Mouse (Mus musculus) forebrain, embryonic 15.5 days (tissue): ENCODE measurements around the gene Tmem110. TPM values are rescaled to one million over a fixed set of nuclear protein-coding genes. Genes with fewer than 3 reads are reported as not detected.

ENCODE experiments used
- ATAC-seq: fragments of 200-750 bp; cut with Nextera tagmentation; replicated peaks from 2 replicates; pipeline ENCODE4 v1.8.0; 2017; ENCODE audit warnings: mild to moderate bottlenecking, moderate TSS enrichment, moderate library complexity
- H3K27ac ChIP-seq: fragments of 300-500 bp; sonication (generic); replicated peaks from 2 replicates; pipeline ENCODE4 v1.5.1; 2015; ENCODE audit warnings: mild to moderate bottlenecking, inconsistent platforms
- H3K27me3 ChIP-seq: fragments of 300-500 bp; sonication (generic); 2 replicates; pipeline ENCODE4 v1.6.1; 2015; ENCODE audit warnings: inconsistent platforms
- H3K36me3 ChIP-seq: fragments of 300-500 bp; sonication (generic); 2 replicates; pipeline ENCODE4 v1.6.1; 2015; ENCODE audit warnings: mild to moderate bottlenecking, inconsistent platforms
- H3K4me1 ChIP-seq: fragments of 300-500 bp; sonication (generic); 2 replicates; pipeline ENCODE4 v1.6.1; 2015; ENCODE audit warnings: inconsistent platforms
- H3K4me2 ChIP-seq: fragments of 300-500 bp; sonication (generic); replicated peaks from 2 replicates; pipeline ENCODE4 v1.6.1; 2015; ENCODE audit warnings: mild to moderate bottlenecking, inconsistent platforms
- H3K4me3 ChIP-seq: fragments of 300-500 bp; sonication (generic); 2 replicates; pipeline ENCODE4 v1.5.1; 2015; ENCODE audit warnings: mild to moderate bottlenecking, inconsistent platforms
- H3K9ac ChIP-seq: fragments of 300-500 bp; sonication (generic); replicated peaks from 2 replicates; pipeline ENCODE4 v1.6.1; 2015; ENCODE audit warnings: mild to moderate bottlenecking, inconsistent platforms
- H3K9me3 ChIP-seq: fragments of 300-500 bp; sonication (generic); 2 replicates; pipeline ENCODE4 v1.6.1; 2016; ENCODE audit warnings: inconsistent platforms
- WGBS: fragments of 180-500 bp; shearing (Covaris S2); methylation state at CpG from one replicate; pipeline ENCODE4 v1.1.7; 2015; ENCODE audit warnings: mixed read lengths; 5-methylcytosine and 5-hydroxymethylcytosine counted together
- polyA plus RNA-seq: library from polyadenylated mRNA; unstranded; fragments of >200 nt; fragmentation: Nextera tagmentation; extraction: Ambion mirVana; gene quantifications from 2 replicates; pipeline ENCODE4 v1.2.1, GENCODE M21; 2015

Tmem110 gene
- polyA plus RNA-seq, 1 experiment from 2014 or later: 18.0 TPM

DNA sequence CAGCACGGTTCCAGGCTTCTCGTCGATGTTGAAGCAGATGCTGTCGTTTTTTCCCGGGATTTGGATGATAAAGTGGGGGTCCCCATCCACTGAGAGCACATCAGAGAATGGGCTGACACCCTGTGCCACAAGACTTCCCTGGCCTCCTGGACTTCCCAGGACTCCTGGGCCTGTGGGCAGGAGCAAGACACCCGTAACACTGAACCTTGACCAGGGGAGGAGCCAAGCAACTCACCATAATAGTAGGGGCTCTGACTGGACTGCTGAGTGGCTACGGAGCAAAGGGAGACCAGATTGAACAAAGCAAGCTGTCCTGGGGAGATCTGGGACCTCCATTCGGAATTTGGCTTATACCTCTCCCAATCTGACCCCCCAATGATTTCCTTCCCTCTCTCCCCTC lies 87.3 kb downstream of the Tmem110 start:
- Histone ChIP-seq H3K27ac (no peak overlapping the region), H3K9ac (no peak overlapping the region), H3K4me1 (no peaks in the 10 kb centered on the region), H3K9me3 (no peaks in the 10 kb centered on the region), H3K4me3 (no peak overlapping the region), H3K36me3 (no peaks in the 10 kb centered on the region), H3K4me2 (no peak overlapping the region), H3K27me3 (no peaks in the 10 kb centered on the region)
- no peak for ATAC-seq
- WGBS: 84% methylated on average over 8 of the region's 8 CpGs

DNA sequence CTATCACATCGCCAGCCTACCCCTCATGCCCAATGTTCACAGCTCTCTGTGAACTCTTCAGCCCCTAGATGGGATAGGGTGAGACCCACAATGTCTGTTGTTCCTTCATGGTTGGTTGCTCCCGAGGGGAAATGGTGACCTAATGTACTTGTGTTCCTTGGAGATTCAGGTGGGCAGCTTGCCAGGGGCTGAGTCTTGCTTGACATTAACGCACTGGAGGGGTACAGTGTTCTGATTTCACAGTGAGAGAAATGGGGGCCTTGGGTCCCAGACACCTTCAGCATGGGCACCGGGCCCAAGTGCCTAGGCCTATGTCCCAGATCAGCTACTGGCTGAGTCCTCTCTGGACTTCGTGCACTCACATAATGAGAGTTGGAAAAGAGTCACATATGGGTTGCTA lies 88.0 kb downstream of the Tmem110 start:
- no peak for ATAC-seq
- no peak overlapping the region for H3K27ac ChIP-seq
- no peaks in the 10 kb centered on the region for H3K27me3 ChIP-seq
- no peak overlapping the region for H3K4me3 ChIP-seq
- H3K4me2 ChIP-seq: no peak overlapping the region
- H3K4me1 ChIP-seq: no peaks in the 10 kb centered on the region
- no peak overlapping the region for H3K9ac ChIP-seq
- no peaks in the 10 kb centered on the region for H3K9me3 ChIP-seq
- H3K36me3 ChIP-seq: no peaks in the 10 kb centered on the region
- 72% methylated on average over 5 of the region's 5 CpGs for WGBS

DNA sequence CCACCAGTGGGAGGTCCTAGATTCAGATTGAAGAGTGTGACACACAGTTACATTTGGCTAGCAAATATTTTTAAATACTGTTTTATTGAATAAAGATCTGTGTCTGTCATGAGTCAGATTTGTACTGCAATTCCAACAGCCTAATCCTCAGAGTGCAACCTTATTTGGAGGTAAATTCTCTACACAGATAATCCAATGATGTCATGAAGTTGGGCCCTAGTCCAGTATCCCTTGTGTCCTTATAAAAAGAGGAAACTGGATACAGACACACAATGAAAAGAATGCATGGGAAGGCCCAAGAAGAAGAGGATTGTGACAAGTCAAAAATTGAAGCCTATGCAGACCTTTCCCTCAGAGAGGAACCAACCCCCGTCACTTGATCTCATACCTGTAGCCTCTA lies 91.1 kb downstream of the Tmem110 start:
- ATAC-seq: no peak
- Histone ChIP-seq H3K4me1 (no peaks in the 10 kb centered on the region), H3K9ac (no peak overlapping the region), H3K4me3 (no peak overlapping the region), H3K36me3 (no peaks in the 10 kb centered on the region), H3K27me3 (no peaks in the 10 kb centered on the region), H3K4me2 (no peak overlapping the region), H3K9me3 (no peaks in the 10 kb centered on the region), H3K27ac (no peak overlapping the region)
- WGBS: 83% methylated on average over 1 of the region's 1 CpGs

DNA sequence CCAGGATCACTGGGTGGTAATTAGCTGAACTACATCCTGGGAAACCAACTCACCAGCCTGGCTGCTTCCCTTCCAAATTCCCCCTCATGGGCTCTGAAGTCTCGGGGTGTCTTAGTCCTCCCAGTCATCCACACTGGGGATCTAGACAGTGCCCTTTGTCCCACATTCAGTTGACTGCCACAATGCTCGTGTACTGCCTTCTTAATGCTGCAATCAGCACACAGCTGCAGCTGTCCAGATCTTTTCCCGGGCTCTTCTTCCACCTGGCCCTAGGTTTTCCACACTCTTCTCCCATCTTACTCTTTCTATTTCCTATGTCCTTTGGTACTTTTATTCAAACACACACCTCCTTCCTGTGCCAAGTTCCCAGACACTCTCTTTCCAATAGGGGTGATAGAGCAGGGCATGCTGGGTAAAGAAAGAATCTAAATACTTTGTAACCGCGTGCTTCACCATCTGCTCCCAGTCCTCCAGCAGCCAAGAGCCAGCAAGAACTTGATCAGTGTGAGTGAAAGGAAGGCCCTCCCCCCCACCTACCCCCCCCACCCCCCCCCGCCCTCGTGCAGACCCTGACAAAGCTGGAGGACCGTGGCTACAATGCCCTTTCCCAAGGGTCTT lies 96.8 kb downstream of the Tmem110 start:
- Histone ChIP-seq H3K4me3 (no peak overlapping the region), H3K36me3 (no peaks in the 10 kb centered on the region), H3K27ac (no peak overlapping the region), H3K4me2 (no peak overlapping the region), H3K9me3 (no peaks in the 10 kb centered on the region), H3K4me1 (peaks cover 10% of the 10 kb centered on the region), H3K9ac (no peak overlapping the region), H3K27me3 (no peaks in the 10 kb centered on the region)
- WGBS: 41% methylated on average over 8 of the region's 8 CpGs
- peak; percentile 76 for ATAC-seq

DNA sequence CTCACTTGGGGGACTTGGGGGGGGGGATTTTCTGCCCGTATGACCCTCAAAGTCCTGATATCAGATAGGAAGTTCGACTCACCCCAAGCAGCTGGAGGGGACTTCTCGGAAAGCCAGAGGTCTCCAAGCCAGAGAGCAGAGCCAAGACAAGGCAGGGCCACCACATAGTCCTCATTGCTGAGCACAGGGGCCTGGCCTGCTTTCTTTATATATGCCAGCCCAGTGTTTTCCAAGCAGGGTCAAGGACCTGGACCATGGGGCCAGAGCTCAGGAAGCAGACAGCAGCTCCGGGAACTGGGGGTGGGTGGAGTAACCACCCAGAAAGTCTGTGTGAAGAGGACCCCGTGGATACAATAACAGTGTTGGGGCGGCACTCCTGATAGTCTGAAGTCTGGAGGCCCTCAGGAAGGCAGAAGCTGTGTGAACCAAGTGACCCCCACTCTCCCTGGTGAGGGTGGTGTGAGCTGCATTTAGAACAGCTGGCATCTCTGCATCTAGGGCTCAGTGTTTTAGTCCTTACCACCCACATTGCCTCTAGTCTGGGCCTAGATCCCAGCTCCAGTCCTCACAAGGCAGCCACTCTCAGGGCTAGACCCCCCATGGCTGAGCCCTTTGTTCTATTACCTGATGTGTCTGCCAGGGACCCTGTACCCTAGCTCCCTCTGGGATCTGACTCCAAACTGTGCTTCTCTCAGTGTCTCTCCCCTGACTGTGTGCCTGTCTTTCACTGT lies 98.2 kb downstream of the Tmem110 start, which contains the start of gene Itih3:
Gene Itih3, minus strand, starts transcription at position 386 of the 731 bp plus-strand sequence.
- Histone ChIP-seq H3K36me3 (no peaks in the 10 kb centered on the region), H3K4me2 (no peak within 1 kb of the TSS), H3K4me1 (peaks cover 10% of the 10 kb centered on the region), H3K27ac (no peak within 1 kb of the TSS), H3K9me3 (no peaks in the 10 kb centered on the region), H3K4me3 (no peak within 1 kb of the TSS), H3K9ac (no peak within 1 kb of the TSS), H3K27me3 (no peaks in the 10 kb centered on the region)
- 71% methylated on average over 6 of the region's 6 CpGs for WGBS
- no peak for ATAC-seq

DNA sequence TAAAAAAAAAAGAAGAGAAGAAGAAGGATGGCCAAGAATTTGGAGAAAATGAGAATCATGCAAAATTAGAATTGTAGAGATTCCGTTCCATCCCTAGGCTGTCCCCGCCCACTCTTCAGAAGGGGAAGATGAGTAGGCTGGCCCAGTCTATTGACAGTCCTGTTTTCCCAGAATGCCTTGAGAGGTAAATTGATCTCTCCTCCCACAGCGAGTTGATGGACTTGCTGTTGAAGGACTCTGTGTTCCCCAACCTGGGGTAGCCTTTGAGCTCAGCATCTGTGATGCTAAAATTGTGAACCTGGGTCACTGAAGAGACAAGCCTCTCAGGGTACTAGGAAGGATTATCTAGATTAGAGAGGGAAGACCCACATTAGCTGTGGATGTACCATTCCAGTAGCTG lies 100.1 kb downstream of the Tmem110 start:
- no peaks in the 10 kb centered on the region for H3K36me3 ChIP-seq
- no peaks in the 10 kb centered on the region for H3K27me3 ChIP-seq
- no peak for ATAC-seq
- no peak overlapping the region for H3K4me3 ChIP-seq
- no peak overlapping the region for H3K9ac ChIP-seq
- H3K27ac ChIP-seq: no peak overlapping the region
- no peak overlapping the region for H3K4me2 ChIP-seq
- peaks cover 10% of the 10 kb centered on the region for H3K4me1 ChIP-seq
- 86% methylated on average over 3 of the region's 3 CpGs for WGBS
- no peaks in the 10 kb centered on the region for H3K9me3 ChIP-seq

Other genes starting within 250 kb of the Tmem110 start
- gene Prkcd, start 199.4 kb upstream of the Tmem110 start, polyA plus RNA-seq: 32.1 and 32.3 TPM in 2 replicates
- gene Rft1, start 171.2 kb upstream of the Tmem110 start, polyA plus RNA-seq: 8.0 and 9.9 TPM in 2 replicates
- 21.0 and 23.2 TPM in 2 replicates for gene Sfmbt1, start 110.7 kb upstream of the Tmem110 start, polyA plus RNA-seq
- gene Mustn1, start 53.6 kb downstream of the Tmem110 start, polyA plus RNA-seq: 0.55 and 0.90 TPM in 2 replicates
- gene Itih4, start 60.9 kb downstream of the Tmem110 start, polyA plus RNA-seq: 0.17 TPM in 1 of 2 replicates, not detected in the other
- 0.38 and 0.53 TPM in 2 replicates for gene Itih3, start 98.2 kb downstream of the Tmem110 start, polyA plus RNA-seq
- 0.08 TPM in 1 of 2 replicates, not detected in the other for gene Itih1, start 117.7 kb downstream of the Tmem110 start, polyA plus RNA-seq
- gene Nek4, start 125.8 kb downstream of the Tmem110 start, polyA plus RNA-seq: 16.7 and 17.3 TPM in 2 replicates
- gene Glt8d1, start 175.8 kb downstream of the Tmem110 start, polyA plus RNA-seq: 50.5 and 53.3 TPM in 2 replicates
- 284 and 296 TPM in 2 replicates for gene Spcs1, start 176.1 kb downstream of the Tmem110 start, polyA plus RNA-seq
- 165 and 166 TPM in 2 replicates for gene Pbrm1, start 193.5 kb downstream of the Tmem110 start, polyA plus RNA-seq
- gene Gnl3, start 193.6 kb downstream of the Tmem110 start, polyA plus RNA-seq: 60.2 and 62.4 TPM in 2 replicates